Mouse (Mus musculus): Measurements from ENCODE around the gene Eif2a.
"Not testable (repeated sequence)": the region's sequence is repeated elsewhere in the genome, so short reads cannot be mapped to it uniquely, and the experiment has no call there.

Eif2a gene

DNA sequence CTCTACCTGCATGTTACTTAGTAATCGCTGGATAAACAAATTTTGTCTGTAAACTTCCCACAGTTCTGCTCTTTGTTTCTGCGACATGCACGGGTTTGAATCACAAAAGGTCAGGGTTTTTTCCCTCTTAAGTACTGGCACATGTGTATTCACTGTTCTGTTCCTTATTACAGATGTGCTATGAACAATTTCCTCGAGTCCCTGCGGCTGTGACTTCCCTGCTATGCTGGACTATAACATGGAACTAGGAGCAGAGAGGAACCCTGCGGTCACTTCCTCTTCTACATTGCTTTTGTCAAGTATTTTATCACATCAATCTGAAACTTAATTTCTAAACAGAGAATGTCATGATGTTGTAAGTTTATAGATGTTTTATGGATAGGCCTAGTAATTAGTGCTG, 5.3 kb upstream of the Eif2a start:
- no peak for DNase-seq (ENCODE audit: low read depth, low spot score)

- no peak for DNase-seq (ENCODE audit: low read depth, low spot score)
These were observed 4.3 kb upstream of the Eif2a start for GRCm38 (mm10) chr3:58521361-58521760.

DNA sequence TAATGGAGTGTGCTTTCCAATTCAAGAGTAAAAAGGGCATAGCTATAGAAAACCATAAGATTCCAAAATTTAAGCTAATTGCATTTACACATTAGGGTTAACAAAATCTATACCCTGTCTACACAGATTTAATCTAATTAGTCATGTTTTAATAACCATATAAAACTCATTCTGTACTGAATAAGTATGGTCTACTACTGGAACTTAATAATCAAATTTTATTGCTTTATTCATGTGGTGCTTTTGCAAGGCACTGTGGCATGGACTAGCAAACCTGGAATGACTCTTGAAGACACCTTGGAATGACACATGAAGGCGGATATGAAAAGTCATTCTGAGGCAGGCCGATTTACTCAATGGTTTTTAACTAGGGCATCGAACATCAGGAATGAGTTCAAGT, 2.2 kb upstream of the Eif2a start:
- DNase-seq (ENCODE audit: low read depth, low spot score), result no peak

DNA sequence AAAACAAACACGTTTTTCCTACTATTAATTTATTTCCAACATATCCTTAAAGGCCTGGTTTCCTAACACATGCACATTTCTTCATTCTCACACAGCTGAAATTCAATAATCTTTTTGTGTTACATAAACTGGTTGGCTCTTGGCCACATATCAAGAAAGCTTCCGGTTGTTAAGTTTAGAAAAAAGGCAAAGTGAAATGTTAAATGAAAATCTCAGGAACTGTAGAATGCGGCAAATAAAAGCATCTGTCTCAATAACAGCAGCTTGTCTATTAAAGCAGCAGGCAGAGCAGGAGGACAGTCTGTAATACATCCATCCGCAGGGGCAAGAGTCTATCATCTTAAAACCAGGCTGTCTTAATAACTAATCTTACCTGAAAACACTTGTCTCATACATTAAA, 1.4 kb upstream of the Eif2a start:
- DNase-seq (ENCODE audit: low read depth, low spot score), result no peak

- no peak for DNase-seq (ENCODE audit: low read depth, low spot score)
These were observed 455 bp upstream of the Eif2a start for GRCm38 (mm10) chr3:58525166-58525565.

DNA sequence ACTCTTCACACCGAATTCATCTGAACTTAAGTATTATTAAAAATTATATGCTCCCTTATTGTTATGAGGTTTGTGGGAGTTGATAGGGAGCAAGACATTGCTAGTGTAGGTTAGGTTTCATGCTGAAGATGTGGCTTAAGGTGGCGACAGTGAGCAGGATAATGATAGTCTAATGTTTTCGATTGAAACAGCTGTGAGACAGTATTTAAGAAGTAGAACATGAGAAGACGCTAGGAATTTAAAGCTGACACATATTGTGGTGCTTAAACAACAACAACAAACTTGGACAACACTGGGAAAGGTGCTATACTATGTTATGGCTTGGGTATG, 752 bp downstream of the Eif2a start:
- peak; percentile 41 for DNase-seq (ENCODE audit: low read depth, low spot score)

DNA sequence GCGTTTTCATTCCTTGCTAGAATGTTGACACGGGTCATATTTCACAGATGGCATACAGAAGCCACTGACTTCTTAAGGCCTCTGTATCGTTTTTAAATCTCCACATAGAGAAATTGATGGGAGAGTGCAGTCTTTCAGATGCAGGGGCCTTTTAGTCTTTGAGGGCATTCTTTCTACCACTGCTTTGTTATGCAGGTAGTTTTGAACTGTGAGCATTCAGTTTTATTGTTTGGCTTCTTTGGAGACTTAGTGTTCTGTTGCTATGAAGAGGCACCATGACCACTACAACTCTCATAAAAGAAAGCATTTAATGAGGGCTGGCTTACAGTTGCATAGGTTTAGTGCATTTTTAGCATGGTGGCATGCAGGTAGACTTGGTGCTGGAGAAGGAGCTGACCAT, 11.0 kb downstream of the Eif2a start:
- no peak for DNase-seq (ENCODE audit: low read depth, low spot score)

- DNase-seq (ENCODE audit: low read depth, low spot score), result peak; percentile 63
These were observed 26.6 kb downstream of the Eif2a start for GRCm38 (mm10) chr3:58552001-58552811.

- DNase-seq (ENCODE audit: low read depth, low spot score), result no peak
These were observed 31.0 kb downstream of the Eif2a start for GRCm38 (mm10) chr3:58556649-58557048.

DNA sequence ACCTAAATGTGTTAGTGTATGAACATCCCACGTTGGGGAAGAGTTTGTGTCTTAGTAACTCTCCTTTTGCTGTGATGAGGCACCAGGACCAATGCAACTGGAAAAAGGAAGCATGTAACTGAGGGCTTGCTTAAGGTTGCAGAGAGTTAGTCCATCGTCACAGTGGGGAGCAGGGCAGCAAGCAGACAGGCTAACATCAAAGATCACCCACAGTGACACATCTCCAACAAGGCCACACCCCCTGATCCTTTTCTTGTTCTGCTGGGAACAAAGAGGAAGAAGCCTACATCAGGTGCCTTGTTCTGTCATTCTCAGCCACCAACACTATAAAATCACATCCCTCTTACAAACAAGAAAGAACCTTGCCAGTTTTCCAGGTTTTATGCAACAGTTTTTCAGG, 34.3 kb downstream of the Eif2a start:
- DNase-seq (ENCODE audit: low read depth, low spot score), result no peak

DNA sequence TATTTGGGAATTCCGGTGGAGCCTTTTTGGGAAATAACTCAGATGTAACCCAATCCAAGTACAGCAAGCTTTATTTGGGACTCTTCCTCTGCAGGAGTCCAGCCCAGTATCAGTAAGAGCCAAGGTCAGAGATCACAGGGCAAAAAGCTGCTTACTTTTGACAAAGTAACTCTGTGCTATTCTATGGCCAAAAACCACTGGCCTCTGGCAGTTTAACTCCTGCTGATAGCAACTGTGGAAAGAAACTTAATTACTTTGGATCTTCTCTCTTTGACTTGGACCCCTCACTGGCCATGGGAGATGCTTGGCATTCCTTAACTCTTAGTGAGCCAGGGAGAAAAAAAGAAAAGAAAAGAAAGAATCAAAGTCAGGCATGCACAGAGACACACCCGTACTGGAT, 35.8 kb downstream of the Eif2a start:
- no peak for DNase-seq (ENCODE audit: low read depth, low spot score)

GRCm38 (mm10) chr3:58570821-58571220, 45.2 kb downstream of the Eif2a start:
- DNase-seq (ENCODE audit: low read depth, low spot score), result no peak

- DNase-seq (ENCODE audit: low read depth, low spot score), result peak; percentile 97
These were observed 50.8 kb downstream of the Eif2a start, which contains the start of gene Selenot for GRCm38 (mm10) chr3:58576137-58577066. Selenot (plus strand) TSS chr3:58576636.

DNA sequence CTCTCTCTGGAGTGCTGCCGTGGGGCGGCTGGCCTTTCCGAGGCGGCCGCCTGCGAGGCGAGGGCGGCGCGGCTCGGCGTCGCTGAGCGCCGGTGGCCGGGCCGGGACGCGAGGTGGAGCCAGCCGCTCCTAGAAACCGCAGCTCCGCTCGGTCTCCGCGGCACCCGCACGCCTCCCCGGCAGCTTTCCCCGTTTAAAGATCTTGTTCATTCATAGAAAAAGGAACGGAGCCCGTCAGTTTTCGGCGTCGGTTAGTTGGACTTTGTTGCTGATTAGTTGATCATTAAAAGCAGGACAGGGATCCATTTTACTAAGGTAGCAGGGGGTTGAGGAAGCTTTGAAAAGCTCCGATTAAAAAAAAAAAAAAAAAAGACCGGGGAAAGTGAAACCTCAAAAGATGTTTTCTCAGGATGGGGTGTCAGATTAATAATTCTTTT, 51.5 kb downstream of the Eif2a start:
- no peak for DNase-seq (ENCODE audit: low read depth, low spot score)

DNA sequence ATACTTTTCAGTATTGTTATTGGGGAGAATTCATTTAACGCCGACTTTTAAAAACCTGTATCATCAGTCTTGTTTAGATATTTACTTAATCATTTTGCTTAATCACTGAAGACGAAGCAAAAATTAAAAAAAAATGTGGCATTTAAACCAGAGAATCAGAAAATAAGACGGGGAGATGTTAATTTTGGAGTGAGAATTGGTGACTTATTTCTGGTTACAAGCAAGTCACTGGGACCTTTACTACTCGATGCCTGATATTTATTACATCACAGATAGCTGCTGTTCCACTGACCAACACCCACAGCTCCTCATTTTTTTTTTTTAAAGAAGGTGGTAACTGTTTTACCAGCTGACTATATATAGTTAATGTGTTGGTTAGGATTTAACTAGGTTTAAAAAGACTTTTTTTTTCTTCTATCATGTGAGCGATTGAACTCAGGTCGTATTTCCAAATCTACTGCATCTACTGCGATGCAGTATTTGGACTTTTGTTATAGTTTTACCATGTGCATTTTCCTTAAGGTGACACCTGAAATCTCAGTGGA, 52.0 kb downstream of the Eif2a start:
- DNase-seq (ENCODE audit: low read depth, low spot score), result no peak

- peak; percentile 17 for DNase-seq (ENCODE audit: low read depth, low spot score)
These were observed 55.9 kb downstream of the Eif2a start for GRCm38 (mm10) chr3:58581530-58581929.

- peak; percentile 7 for DNase-seq (ENCODE audit: low read depth, low spot score)
These were observed 56.7 kb downstream of the Eif2a start for GRCm38 (mm10) chr3:58582297-58582696.

DNA sequence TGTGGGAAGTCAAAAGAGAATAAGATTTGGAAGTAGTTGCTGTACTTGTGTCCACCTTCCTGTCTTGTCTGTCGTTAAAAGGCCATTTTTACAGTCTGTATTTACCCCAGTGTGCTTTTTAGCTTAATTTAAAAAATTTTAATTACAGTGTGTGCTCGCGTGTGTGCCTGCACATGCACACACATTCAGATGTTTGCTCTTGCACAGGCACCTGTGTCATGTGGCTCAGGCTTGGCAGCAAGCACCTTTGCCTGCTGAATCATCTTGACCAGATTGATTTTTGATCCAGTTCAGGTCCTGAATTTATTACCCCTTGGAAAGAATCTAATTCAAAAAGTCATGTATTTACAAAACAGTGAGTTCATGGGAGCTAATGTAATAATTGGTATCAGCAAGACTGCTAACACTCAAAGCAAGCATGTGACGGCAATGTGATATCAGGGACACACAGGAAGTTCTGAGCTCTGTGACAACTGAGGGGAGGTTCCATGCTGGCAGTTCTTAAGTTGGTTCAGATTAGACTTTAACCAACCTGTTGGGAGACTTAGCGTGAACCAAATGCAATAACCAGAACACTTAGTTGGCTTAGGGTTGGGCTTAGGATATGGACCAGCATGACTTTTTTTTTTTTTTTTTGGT, 57.3 kb downstream of the Eif2a start:
- peak; percentile 48 for DNase-seq (ENCODE audit: low read depth, low spot score)

- DNase-seq (ENCODE audit: low read depth, low spot score), result not testable (repeated sequence)
These were observed 64.9 kb downstream of the Eif2a start for GRCm38 (mm10) chr3:58590544-58590943.

GRCm38 (mm10) chr3:58592666-58593065, 67.0 kb downstream of the Eif2a start:
- DNase-seq (ENCODE audit: low read depth, low spot score), result not testable (repeated sequence)

GRCm38 (mm10) chr3:58593623-58594022, 68.0 kb downstream of the Eif2a start:
- DNase-seq (ENCODE audit: low read depth, low spot score), result no peak
